Mouse (Mus musculus) small intestine, adult 2 months (tissue): ENCODE measurements around the gene Ldlr.

ENCODE experiments used
- CTCF ChIP-seq: fragments of 200-500 bp; IDR thresholded peaks from 2 replicates; pipeline ENCODE4 v1.5.1; 2012; ENCODE audit warnings: low read depth, mild to moderate bottlenecking, control low read depth, inconsistent platforms, low read length, moderate library complexity, mixed read lengths; ENCODE audit not compliant: insufficient replicate concordance, insufficient read length; ENCODE audit errors: extremely low read depth
- POLR2A ChIP-seq: fragments of 200-500 bp; IDR thresholded peaks from 2 replicates; pipeline ENCODE4 v1.6.1; 2012; ENCODE audit warnings: low read depth, mild to moderate bottlenecking, control low read depth, inconsistent platforms, low read length, moderate library complexity

DNA sequence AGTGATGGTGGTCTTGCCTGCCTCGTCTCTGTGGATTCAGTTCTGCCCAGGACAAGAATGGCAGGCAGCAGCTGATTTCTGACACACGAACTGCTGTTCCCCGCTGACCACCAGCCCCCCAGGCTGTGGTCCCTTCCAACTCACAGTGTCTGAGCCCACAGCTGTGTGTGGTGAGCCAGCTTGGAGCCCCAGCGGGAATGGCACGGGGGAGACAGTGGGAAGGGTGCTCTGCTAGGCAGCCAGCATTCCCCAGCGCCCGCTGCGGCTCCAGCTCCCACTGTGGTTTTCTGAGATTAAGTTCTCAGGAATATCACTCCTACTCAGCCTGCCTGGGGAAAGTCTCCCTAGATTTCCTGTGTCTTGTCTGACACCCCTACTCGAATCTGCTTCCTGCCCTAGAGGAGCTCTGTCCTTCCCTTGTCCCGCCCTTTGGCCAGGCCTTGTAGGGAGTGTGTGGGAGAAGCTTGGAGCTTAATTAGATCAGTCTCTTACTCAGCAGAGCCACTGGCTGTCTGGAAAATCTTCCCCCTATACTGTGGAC lies 29.0 kb downstream of the Ldlr start:
- TF ChIP-seq POLR2A: no peak
- TF ChIP-seq CTCF: no peak
